Mouse (Mus musculus) cerebellum, postnatal 10 days (tissue): ENCODE measurements around the gene Rptor.

Experiments
- DNase-seq, 2 experiments: peaks; one replicate each; pipeline ENCODE4 v3.0.0; 2021; ENCODE audit warnings: mixed read lengths in 2 of 2

The Rptor gene

DNA sequence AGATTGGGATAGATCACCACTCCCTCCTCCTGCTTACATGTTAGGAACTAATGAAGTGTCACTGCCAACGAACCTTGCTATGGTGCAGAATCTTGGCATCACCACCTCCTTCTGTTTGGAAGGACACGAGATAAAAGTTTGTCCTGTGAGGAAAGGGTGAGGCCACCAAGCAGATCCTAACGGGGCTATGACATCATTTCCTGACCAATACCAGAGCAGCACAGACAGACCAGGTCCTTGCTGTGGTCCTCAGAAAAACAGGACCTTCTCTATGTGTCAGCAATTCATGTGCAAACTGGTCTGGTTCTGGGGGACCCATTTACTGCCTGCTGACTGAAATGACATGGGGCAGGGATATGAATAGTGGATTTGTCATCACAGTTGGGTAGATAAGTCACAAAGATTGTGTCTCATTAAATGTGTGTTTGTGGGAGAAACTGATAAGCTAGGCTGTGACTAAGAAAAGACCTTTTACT, 214.7 kb downstream of the Rptor start:
- DNase-seq: no peak

DNA sequence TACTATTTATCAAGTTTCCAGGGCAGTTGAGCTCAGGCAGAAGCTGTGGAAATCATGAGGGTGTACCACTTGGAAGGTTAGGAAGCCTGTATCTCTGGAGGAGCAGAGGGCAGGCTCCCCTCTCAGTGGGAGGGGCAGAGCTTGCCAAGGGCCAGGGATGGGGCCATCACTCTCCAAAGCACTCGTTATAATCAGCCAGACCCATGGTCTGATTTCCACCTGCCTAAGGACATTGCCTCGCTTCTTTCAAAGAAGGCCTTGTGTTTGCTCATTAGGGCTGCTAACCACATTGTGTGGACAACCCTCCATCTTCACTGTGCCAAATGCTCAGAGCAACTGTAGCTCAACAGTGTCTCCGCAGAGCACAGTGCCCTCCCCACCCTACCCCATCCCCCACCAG, 215.2 kb downstream of the Rptor start:
- DNase-seq: peak; percentile 55 to 76

DNA sequence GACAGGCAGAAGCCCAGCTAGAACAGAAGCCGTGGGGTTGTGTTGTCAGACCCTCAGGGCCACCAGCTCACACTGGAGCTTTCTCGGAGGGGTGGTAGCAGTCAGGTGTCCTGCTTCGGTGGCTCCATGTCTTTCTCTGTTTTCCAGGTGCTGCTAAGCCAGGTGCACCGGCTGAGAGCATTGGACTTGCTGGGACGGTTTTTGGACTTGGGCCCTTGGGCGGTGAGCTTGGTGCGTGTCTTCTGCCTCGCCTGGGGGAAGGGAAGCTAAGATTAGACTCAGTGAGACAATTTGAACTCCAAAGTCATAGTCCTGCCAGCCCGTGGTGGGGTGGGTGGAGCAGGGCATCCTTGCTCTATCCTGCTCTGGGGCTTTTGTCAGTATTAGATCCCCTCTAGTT, 218.8 kb downstream of the Rptor start:
- DNase-seq: peak in 1 of 2 experiments; percentile 45

- peak; percentile 92 to 94 for DNase-seq
These were observed 221.5 kb downstream of the Rptor start for GRCm38 (mm10) chr11:119824072-119824649.

- DNase-seq: peak; percentile 92 to 93
These were observed 223.1 kb downstream of the Rptor start for GRCm38 (mm10) chr11:119825783-119826182.

- no peak for DNase-seq
These were observed 223.5 kb downstream of the Rptor start for GRCm38 (mm10) chr11:119826239-119826638.

- no peak for DNase-seq
These were observed 226.4 kb downstream of the Rptor start for GRCm38 (mm10) chr11:119829116-119829515.

DNA sequence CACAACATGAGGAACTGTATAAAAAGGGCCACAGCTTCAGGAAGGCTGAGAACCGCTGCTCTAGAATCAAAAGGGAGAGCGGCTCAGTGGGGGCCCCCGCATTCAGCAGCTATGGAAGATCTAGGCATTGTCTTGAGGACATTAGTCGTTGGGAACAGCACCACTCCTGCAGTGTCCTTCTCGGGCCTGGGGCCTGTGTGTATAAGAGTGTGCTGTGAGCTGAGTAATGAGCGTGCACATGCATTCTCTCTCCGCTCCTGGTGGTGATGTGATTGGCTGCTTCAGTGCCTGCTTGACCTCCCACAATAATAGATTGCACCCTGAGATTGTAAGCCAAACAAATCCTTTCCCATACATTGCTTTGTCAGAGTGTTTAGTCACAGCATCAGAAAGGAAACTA, 229.0 kb downstream of the Rptor start:
- no peak for DNase-seq

DNA sequence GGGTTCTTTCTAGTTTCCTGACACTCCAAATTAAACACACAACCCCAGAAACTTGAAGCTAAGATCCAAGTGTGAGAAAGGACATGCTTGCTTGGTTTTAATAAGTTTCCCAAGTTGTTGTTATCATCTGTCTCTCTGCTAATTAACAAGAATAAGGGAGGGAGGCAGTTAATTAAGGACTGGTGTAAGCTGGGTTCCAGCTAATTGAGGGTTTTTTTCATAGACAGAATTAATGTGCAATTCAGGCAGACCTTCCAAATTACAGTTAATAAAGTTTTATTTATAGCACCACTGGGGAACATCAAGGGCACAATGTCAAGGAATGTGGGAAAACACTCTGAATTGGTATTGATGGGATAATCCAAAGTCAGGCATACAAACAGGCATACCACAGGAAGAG, 230.6 kb downstream of the Rptor start:
- DNase-seq: no peak

GRCm38 (mm10) chr11:119833877-119834804, 231.4 kb downstream of the Rptor start:
- no peak for DNase-seq

DNA sequence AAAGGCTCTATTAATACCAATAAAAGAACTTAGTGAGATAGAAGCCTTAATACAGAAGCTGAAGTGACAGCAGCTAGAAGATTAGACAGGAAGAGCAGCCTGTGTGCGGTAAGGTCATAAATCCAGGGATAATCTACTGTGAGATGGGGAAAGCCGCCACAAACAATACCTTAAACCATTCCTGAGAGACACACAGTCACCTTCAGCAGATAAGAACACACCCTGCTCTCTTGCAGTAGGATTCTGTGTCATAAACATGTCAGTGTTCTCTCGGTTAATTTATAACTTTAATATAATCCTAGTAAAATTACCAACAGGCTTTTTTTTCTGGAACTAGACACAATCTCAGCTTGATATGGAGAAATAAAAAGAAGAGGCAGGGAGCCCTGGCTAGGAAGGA, 233.6 kb downstream of the Rptor start:
- DNase-seq: no peak

GRCm38 (mm10) chr11:119837786-119838185, 235.1 kb downstream of the Rptor start:
- peak; percentile 84 to 89 for DNase-seq

DNA sequence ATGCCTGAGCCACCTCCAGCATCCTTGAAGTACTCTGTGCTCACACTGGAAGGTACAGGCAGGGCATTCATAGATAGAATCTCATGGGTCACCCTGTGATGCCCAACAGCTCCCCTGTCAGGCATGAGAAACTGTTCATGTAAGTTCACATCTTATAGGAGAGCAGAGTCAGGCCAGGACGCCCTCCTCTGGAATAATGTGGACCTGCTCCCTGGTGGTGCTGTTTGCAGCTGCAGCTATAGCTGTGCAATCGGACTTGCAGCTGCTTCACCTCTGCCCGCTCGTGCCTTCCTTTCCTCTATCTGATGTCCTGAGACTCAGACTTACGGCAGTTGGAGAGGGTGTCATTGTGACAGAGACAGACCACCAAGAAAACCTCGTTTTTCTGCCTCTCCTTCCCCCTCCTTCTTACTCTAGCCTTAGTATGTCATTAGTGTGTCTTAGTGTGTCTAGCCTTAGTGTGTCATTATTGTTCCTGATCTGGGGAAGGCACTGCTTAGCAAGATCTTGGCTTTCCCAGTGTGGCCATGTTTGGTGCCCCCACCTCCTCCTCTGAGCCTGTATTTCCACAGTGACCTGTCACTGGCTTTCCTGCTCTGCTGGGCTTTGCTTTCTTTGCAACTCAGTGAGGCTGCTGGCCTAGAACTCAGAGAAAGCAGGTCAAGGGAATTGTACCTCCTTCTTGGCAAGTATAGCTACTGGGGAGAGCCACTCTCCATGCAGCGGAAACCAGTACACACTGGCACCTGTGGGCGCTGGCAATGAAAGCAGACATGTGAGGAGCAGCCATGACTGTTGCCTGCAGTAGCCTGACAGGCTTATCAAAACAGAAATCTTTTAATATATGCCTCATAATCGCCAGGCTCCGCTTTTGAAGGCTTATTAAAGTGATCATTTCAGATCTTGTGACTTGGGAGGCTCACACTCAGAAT, 237.0 kb downstream of the Rptor start:
- DNase-seq: peak; percentile 75 to 77

DNA sequence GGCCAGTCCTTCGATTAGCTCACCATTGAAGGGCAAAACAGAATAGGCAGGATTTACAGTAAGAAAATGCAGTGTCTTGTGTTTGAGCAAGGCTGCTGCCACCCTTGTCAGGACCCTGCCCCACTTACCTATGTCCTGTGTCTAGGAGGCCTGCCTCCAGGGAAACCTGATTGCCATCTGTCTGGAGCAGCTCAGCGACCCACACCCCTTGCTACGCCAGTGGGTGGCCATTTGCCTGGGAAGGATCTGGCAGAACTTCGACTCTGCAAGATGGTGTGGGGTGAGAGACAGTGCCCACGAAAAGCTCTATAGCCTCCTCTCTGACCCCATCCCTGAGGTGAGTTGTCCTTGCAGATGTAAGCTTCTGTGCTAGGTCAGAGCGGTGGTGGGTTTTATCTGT, 243.9 kb downstream of the Rptor start:
- peak; percentile 48 to 61 for DNase-seq

- no peak for DNase-seq
These were observed 244.4 kb downstream of the Rptor start for GRCm38 (mm10) chr11:119847076-119847475.

DNA sequence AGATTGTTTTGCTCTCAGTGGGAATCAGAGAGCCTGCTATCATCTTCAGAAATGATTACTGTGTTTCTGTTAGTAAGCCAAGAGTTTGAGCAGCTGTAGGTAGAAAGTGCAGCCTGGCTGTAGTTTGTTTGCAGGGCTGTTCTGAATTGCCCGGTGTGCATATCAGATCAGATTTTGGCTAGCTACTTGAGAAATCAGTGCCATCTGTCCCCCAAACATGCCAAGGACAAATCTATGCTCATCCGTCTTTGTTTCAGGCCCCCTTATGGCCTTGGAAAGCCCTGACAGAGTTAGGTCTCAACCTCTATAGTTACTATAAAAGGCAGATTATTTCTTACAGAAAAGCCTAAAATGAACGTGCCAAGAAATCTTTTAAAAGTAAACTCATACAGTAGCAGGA, 244.9 kb downstream of the Rptor start:
- DNase-seq: peak; percentile 85

- no peak for DNase-seq
These were observed 245.5 kb downstream of the Rptor start for GRCm38 (mm10) chr11:119848189-119848588.

GRCm38 (mm10) chr11:119855999-119856398, 253.3 kb downstream of the Rptor start:
- DNase-seq: no peak

DNA sequence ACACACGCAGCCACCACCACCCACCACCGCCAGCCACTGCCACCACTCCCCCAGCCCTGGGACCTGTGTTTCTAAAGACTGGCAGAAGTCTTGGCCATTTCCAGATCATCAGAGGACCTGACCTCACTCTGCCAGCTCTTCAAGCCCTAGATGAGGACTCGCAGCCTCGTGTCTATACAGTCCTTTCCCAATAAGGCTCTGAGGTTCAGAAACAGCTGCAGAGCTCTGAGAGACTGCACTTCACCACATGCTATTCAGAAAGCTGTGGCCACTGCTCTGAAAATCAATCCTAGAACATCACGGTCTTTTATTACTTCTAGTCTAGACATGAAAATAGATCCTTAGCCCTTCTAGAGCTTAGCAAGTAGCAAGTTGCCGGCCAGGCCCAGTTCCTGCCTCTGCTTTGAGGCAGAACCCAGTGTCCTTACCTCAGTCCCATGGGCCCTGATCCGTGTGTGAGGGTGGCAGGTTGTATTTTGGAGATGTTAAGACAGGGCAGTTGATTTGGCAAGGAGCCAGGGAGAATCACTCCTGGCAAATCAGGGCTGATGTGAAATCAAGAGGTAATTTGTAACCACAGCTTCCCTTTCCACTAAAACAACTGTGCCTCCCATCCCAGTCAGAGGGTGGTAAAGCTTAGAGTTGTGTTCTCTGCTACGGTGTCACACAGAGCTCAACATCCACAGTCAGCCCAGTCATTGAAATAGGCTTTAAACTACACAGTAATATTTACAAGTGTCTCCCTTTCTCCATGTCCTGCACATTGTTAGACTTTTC, 260.0 kb downstream of the Rptor start:
- peak in 1 of 2 experiments; percentile 44 for DNase-seq

DNA sequence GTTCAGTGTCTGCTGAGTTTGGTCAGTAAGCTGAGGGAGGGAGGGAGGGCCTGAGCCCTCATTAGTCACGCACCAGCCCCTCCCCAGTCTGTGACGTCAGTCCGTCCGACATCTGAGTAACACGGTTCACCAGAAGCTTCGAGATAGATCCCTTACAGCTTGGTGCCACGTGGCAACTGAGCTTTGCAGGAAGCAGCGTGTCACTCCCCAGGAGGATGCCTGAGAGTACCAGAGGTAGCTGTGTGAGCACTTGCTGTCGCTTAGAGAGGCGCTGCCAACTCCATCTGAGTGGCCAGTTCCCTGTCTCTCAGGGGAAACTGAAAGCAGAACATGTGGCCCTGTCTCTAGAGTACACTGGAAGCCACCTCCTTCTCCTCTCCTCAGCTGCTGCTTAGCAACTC, 260.7 kb downstream of the Rptor start:
- no peak for DNase-seq

DNA sequence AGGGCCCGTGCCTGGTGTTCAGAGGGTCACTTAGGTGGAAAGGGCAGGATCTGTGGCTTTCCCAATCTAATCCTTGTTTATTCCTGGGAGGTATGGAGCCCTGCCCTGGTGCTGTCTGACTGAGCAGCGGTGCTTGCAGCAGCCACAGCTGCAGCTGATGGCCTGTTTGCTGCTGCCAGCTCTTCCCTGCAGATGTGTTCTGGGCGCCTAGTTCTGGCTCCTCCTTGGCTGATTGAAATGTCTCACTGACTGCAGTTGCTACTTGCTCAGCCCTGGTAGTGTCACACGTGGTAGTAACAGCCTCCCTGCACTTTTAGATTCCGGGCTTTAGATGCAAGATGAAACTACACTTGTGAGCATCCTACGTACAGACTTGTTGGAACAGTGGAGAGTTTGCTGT, 264.1 kb downstream of the Rptor start:
- no peak for DNase-seq

DNA sequence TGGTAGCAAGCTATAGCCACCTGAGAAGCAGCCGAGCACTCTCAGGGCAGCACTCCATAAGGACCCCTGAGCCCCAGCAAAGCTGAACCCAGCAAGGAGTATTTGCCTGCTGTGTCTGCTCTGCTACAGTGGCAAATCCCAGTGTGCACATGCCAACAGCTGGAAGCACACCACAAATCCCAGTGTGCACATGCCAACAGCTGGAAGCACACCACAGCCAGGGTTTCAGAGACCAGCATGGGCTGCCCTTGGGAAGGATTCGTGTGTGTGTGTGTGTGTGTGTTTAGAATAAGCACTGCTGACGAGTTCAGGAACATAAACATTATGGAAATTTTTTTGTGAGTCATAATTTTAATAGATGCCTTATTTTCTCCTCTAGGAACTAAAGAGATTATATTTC, 265.4 kb downstream of the Rptor start:
- no peak for DNase-seq
